Mouse (Mus musculus): ENCODE measurements around the gene Numa1.
"Not testable (repeated sequence)": the region's sequence is repeated elsewhere in the genome, so short reads cannot be mapped to it uniquely, and the experiment has no call there.

Numa1 gene

DNA sequence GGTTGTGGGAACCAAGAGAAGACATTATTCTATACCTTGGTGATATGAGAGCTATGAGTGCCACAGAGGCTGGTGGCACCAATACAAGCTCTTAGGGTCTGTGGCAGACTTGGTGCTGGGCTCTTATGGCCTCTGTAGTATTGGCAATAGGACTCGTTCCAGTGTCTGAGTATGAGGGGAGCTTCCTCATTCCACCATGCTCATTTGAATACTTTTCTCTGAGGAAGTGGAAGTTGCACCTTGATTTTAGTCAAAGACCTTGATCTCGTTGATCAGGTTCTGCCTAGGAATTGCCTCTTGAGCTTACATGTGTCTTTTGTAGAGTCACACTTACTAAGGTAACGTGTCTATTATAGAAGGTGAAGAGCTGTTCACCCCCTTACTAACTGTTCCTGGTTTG is 60.3 kb downstream of the Numa1 start:
- DNase-seq: no peak

DNA sequence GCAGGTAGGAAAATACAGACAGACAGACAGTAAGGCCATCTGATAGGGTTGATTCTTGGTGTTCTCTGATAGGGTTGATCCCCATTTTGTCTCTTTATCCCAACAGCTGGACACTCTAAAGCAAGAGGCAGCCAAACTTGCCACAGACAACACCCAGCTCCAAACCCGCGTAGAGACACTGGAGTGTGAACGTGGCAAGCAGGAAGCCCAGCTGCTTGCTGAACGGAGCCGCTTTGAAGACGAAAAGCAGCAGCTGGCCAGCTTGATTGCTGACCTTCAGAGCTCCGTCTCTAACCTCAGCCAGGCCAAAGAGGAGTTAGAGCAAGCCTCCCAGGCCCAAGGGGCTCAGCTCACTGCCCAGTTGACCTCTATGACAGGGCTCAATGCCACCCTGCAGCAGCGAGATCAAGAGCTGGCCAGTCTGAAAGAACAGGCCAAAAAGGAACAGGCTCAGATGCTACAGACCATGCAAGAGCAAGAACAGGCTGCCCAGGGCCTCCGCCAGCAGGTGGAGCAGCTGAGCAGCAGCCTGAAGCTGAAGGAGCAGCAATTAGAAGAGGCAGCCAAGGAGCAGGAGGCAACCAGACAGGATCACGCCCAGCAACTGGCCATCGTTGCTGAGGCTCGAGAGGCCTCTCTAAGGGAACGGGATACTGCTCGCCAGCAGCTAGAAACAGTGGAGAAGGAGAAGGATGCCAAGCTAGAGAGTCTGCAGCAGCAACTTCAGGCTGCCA is 64.5 kb downstream of the Numa1 start:
- DNase-seq: peak; percentile 89

DNA sequence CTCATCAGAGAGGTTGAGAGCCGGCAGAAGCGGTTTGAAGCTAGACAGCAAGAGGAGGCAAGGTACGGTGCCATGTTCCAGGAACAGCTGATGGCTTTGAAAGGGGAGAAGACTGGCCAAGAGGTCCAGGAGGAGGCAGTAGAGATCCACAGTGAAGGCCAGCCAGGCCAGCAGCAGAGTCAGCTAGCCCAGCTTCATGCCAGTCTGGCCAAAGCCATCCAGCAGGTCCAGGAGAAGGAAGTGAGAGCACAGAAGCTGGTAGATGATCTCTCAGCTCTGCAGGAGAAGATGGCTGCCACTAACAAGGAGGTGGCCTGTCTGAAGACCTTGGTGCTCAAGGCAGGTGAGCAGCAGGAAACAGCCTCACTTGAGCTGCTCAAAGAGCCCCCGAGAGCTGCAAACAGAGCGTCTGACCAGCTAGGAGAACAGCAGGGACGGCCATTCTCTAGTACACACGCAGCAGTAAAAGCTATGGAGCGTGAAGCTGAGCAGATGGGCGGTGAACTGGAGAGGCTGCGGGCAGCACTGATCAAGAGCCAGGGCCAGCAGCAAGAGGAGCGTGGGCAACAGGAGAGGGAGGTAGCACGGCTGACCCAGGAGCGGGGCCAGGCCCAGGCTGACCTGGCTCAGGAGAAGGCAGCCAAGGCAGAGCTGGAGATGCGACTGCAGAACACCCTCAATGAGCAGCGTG is 65.7 kb downstream of the Numa1 start:
- DNase-seq: peak; percentile 38

DNA sequence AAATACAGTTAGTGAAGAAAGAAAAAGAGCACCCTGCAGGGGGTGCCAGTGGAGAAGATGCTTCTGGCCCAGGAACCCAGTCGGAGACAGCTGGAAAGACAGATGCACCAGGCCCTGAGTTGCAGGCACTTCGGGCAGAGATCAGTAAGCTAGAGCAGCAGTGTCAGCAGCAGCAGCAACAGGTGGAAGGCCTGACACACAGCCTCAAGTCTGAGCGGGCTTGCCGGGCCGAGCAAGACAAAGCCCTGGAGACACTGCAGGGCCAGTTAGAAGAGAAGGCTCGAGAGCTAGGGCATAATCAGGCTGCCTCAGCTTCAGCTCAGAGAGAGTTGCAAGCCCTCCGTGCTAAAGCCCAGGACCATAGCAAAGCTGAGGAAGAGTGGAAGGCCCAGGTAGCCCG is 66.4 kb downstream of the Numa1 start:
- DNase-seq: no peak

DNA sequence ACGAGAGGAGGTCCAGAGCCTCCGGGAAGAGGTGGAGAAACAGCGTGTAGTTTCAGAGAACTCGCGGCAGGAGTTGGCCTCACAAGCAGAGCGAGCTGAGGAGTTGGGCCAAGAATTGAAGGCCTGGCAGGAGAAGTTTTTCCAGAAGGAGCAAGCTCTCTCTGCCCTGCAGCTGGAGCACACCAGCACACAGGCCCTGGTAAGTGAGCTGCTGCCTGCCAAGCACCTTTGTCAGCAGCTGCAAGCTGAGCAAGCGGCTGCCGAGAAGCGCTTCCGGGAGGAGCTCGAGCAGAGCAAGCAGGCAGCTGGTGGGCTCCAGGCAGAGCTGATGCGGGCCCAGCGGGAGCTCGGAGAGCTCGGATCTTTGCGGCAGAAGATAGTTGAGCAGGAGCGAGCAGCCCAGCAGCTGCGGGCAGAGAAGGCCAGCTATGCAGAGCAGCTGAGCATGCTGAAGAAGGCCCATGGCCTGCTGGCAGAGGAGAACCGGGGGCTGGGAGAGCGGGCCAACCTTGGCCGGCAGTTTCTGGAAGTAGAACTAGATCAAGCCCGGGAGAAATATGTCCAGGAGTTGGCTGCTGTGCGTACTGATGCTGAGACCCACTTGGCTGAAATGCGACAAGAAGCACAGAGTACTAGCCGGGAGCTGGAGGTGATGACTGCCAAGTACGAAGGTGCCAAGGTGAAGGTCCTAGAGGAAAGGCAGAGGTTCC is 67.2 kb downstream of the Numa1 start:
- DNase-seq: no peak

DNA sequence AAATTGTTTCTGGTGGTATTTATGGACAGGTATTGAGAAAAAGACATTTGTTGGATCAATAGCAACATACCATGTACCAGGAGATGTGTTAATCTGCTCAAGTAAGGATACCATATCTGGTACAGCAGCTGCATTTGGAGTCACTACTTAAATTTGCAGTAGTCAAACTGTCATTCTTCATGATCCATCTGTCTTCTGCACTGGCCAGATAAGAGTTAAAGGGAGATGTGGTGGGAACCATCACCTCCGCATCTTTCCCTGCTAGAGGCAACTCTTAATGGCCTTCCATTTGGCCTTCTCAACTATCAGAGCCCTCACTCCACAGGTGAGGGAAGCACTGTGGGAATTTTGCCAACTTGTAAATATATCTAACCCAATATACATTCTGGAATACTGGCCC is 72.6 kb downstream of the Numa1 start:
- no peak for DNase-seq

DNA sequence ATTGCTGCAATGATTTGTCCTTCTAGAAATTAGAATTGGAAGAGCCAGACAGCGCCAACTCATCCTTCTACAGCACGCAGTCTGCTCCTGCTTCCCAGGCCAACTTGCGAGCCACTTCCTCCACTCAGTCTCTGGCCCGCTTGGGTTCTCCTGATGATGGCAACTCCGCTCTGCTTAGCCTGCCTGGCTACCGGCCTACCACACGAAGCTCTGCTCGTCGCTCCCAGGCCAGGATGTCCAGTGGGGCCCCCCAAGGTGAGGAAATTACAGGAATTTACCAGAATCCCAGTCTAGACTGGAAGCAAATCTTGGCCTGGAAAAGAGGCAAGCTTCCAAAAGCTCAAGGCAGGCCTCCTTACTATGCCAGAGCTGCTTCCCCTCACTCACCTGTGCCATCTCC is 77.9 kb downstream of the Numa1 start:
- DNase-seq: no peak

DNA sequence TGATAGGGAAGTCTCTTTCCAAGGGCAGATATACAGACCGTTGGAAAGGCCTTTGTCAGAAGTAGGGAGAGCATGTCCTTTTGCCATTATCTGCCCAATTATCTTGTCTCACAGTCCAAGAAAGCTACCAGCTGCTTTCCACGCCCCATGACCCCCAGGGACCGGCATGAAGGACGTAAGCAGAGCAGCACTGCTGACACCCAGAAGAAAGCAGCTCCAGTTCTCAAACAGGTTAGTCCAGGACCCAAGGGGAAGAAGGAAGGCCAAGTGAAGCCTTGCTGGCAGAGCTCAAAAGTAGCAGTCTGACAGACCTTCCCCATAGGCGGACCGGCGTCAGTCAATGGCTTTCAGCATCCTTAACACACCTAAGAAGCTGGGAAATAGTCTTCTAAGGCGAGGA is 79.5 kb downstream of the Numa1 start:
- no peak for DNase-seq

DNA sequence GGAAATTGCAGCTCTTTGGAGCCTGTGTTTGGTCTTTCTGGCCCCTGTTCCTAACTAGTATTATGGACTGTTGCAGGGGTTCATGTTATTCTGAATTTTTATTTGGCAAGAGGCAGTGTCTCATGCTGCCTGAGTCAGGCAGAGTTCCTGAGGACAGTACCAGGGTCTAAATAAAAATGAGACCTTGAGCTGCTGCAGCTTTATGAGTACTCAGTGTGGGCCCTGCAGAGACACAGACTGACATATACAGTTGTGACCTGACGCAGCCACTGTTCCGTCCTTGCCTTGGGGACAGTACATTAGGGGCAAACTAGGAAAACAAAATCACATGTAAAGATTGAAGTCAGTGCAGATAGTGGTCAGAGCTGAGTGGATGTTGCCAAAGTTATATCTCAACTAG is 81.1 kb downstream of the Numa1 start:
- DNase-seq: no peak

DNA sequence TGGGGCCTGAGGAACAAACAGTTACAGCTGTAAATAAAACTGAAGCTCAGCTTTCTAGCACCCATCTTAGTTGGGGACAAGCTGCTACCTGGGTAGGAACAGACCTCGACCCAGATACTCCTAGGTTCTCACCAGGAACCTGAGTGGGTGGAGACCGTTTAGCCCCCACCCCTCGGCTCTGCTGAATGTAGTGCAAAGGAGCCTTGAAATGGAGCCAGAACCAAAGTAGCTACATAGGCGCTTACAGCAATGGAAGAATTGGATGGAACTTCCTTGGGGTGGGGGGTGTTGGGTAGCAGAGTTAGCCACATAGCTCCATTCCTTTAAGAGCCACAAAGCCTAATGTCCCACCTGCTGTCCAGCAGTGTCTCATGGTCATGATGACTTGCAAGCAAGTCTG is 83.0 kb downstream of the Numa1 start:
- no peak for DNase-seq

DNA sequence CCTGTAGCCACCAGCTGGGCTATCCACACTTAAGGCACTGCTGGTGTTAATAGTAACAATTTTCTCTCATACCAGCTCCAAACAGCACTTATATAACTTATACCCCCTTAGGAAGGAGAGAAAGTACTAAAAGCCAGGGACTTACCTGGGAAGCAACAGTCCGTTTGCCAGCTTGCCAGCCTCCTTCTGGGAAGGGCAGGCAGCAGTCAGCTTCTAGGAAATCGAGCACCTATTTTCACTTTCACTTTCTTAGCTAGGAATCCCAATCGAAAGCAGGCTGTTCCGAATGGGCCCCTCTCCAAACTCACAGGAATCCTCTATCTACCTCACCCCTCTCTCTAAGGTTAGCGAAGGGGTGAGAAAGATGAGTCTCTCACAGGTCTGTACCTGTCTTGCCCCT is 83.5 kb downstream of the Numa1 start:
- peak; percentile 45 for DNase-seq

DNA sequence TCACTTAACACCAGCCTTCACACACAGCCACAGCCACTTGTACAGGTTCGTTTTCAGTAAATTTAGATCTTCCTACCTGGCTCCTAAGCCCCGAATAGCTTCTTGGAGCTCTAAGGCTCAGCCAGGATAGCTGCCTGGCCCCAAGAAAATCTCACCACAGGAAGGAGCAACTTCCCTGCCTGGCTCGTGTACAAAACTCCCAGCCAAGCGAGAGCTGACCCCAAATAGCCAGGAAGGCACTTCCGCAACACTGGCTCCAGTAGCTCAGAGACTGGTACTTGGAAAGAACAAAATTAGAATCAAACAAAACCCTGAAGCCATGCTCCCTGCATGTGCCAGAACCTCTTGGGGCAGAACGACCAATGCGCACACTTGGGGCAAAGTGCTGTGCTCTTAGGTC is 84.1 kb downstream of the Numa1 start:
- peak; percentile 54 for DNase-seq

DNA sequence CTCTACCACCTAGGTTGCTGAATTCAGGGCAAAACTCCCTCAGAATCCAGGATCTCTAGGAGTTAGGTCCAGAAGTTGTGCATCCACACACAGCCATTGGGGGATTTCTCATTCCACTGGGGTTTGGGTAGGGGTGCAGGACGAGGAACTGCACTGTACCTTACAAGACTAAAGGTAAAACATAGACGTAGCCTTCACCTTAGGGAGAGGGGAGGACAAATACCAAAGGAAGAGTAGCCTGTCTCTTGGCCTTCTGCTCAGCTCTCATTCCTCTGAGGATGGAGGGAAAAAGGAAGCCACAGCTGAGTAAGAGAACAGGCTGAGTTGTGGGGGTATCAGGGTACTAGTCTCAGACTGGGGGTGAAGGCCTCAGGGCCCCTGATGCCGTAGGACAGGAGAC is 84.7 kb downstream of the Numa1 start, which contains the start of gene Il18bp:
Il18bp (minus strand) TSS at position 101 of the 400 bp plus-strand sequence.
- DNase-seq: no peak

DNA sequence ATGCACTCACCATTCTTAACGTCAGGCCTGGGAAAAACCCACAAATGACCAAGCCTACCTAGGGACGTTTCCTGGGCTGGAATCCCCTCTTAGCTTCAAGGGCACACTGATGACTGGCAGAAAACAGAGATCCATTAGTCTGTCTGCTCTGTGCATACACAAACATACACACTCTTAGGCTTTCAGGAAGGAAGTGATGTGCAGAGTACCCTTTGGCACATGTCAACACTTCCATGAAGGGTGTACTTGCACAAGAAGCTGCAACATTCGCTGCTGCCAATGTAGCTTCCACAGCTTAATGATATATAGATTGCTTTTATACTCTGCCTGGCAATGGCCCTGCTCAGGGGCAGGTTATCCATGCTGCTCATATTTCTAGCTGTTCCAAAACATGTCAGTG is 85.5 kb downstream of the Numa1 start:
- no peak for DNase-seq

DNA sequence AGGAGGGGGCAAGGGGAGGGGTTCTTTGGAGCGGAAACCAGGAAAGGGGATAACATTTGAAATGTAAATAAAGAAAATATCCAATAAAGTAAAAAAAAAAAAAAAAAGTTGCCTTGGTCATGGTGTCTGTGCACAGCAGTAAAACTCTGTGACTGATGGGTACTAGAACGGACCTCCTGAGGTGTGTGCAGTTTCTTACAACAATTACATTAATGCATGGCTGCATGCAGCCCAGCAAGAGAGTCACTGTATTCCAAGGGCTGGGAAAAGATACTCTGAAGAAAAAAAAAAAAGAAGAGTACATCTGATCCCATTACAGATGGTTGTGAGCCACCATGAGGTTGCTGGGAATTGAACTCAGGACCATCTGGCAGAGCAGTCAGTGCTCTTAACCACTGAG is 87.0 kb downstream of the Numa1 start:
- DNase-seq: not testable (repeated sequence)

DNA sequence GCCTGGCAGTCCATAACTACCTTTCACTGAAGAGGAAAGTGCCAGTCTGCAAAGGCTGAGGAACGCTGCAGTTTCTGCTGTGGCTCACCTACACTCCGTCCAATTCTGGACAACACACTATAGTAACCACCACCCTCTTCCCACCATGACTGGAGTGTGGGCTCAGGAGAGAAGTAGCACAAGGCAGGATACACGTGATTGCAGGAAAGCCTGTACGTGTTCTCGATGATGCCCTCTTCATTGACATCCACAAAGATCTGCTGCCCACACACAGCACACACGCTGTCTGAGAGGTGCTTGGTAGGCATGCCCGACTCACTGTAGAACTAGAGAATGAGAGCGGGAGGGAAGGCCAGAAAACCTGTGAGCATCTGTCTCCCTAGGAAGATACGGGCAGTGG is 89.9 kb downstream of the Numa1 start:
- no peak for DNase-seq

DNA sequence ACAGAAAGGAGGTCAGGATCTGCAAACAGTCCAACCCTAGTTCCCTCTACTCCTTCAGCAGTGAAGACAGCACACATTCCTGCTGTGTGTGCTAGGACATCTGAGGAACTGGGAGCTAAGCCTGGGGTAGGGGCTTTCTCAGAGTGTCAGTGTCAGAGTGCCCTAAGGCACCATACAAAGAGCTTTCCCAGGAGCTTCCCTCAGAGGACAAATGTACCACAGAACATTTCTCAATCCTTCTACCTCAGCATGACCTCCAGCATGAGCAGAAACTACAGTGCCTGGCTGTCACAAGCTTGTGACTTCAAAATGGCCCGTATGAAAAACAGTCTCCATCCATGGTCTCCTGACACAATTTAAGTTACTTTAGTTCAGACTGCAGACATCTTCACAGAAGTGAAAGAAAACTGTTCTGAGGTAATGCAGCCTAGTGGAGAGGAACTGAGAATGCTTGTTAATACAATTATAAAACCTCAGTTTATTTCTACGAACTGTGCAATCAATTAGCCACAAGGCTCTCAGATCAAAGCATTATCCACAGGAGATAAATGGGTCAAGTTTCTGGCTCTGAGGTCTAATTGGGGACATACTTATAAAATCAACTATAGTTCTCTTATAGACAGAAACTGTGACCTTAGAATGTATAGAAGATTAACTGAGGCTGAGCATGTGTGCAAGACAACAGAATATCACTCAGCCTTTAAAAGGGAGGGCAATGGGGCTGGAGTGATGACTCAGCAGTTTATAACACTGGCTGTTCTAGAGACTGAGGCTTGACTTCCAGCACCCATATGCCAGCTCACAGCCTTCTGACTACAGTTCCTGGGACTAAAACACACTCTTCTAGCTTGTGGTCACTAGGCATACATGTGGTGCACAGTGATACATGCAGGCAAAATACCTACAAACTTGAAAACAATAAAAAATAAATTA is 91.5 kb downstream of the Numa1 start:
- DNase-seq: no peak

DNA sequence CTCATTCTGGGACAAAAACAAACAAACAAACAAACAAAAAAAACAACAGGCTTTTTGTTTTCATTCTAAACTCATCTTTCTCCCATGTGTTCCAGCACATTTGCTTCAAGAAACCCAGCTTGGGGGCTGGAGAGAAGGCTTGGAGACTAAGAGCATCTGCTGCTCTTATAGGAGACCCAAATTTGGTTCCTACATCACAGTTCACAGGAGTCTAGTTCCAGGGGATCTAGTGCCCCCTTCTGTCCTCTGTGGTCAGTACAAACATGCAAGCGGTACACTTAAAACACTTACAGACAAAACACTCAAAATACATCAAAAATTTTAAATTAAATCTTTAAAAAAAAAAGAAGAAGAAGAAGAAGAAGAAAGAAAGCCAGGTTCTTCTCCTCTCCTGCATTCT is 101.0 kb downstream of the Numa1 start:
- DNase-seq: no peak

DNA sequence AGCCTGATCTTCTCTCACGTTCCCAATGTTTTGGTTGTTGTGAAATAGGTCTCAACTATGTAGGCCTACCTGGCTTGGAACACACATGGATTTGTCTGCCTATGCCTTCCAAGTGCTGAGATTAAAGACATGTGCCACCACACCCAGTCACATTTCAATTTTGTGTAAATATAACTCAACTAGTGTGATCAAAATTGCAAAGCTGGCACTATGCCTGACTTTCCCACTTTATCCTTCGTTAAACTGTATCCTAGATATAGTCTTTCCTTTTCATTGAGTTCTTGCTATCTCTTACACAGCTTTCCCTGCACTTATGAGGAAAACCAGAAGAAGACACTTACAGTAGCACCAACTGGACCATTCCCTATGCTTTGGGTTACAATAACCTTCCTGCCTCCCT is 101.6 kb downstream of the Numa1 start:
- DNase-seq: no peak

DNA sequence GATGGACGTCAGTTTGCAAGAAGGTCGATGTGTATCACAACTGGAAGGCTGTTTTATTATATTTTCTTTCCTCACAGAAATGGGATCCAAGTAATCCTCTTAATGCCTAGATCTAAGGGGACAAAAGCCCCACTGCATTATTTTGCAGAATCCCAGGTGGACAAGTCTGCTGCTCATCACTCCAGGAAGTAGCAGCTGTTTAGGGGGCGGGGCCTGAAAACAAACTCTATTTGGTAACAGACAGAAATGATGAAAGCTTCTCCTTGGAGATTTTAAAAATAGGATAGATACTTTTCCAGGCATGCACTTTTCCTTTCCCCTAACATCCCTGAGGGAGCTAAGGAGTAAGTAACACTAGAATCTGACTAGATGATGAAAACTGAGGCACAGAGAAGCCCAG is 103.4 kb downstream of the Numa1 start:
- DNase-seq: no peak

DNA sequence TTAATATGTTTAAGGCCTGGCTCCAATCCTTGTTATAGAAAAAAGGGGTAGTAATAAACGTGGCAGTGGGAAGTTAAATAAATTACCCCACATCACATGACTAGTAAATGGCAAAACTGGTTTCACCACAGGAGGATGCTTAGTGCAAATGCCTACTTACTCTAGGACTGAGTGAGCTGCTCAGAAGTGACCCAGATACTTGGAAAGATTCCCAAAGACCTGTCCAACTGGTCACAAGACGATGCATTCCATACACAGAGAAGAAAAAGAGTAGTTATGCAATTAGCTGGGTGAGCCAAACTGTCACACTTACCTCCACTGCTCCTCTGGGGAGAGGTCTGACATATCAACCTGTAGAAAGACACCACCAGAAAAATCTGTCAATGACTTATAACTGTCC is 108.4 kb downstream of the Numa1 start:
- DNase-seq: no peak

DNA sequence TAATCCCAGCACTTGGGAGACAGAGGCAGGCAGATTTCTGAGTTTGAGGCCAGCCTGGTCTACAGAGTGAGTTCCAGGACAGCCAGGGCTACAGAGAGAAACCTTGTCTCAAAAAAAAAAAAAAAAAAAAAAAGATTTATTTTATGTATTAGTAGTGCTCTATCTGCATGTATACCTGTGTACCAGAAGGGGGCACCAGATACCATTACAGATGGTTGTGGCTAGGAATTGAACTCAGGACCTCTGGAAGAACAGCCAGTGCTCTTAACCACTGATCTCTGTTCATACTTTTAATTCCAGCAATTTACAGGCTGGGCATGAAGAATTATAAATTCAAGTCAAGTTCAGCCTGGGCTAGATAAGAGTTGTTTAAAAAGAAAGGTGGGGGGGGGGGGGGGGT is 114.6 kb downstream of the Numa1 start:
- DNase-seq: not testable (repeated sequence)

DNA sequence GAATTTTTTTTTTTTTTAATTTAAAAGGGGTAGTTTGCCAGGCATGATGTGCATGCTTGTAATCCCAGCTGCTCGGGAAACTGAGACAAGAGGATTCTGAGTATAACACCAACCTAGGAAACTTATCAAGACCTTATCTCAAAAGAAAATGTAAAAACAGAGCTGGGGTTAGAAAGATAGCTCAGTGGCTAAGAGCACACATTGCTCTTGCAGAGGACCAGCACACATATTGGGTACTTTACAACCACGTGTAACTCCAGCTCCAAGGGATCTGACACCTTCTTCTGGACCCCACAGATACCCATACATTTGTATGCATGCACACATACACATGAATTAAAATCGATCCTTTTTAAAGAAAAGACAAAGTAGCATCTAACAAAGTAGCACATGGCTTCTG is 127.4 kb downstream of the Numa1 start:
- no peak for DNase-seq

Measured in kidney, adult 18-20 months (tissue).